In the genomic region with DNA sequence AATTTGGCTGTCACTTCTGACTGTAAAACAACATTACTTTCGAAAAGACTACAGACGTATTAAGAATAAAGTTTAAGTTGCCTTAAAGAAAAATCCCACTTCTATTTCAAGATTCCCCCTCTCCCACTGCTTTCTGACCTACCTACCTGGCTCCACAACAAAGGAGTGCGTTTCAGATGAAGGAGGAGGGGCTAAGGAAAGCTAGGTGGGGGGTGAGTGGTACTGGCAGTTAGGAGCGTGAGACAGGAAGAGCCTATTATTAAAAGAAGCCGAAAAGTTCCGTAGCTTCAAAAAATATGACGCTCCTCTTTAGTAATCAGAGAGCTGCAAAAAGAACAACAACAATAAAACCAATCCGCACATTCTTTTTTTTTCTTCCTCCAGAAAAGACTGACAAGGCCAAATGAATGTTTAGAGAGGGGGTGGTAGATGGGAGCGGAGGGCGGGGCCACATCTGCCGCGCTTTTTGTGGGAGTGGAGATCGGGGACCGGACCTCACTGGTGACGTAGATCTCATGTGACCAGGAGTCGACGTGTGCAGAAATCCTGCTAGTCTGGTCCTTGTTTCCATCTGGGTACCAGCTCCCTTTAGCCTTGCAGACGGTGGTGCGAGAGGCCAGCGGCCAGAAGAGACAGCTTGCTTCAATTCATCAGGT, we compare ENCODE assay signal across 8 mouse cellular contexts. TPM values are rescaled to one million over a fixed set of nuclear protein-coding genes. Genes with fewer than 3 reads are reported as not detected.
DNase-seq lines count a peak whose midpoint lies in the region; ATAC-seq and TF ChIP-seq lines count a peak whose summit lies in the region.

A gene (plus strand): TSS at position 506 of the 656 bp plus-strand sequence.

- ATAC-seq in cerebellum, adult (ENCODE audit: insufficient number of reproducible peaks, low FRiP score, low TSS enrichment), result peak; percentile 98
- peak; percentile 95 for ATAC-seq in forebrain, embryonic 14.5 days
- ATAC-seq in neural tube, embryonic 15.5 days (ENCODE audit: low FRiP score), result peak; percentile 96

- H3K4me2 ChIP-seq in forebrain, embryonic 14.5 days (ENCODE audit: low read length), result peak within 1 kb of the TSS; percentile 47
- peak within 1 kb of the TSS; percentile 52 for H3K4me2 ChIP-seq in neural tube, embryonic 15.5 days

- H3K9me3 ChIP-seq in E14TG2a.4 (ENCODE audit: low read length), result no peaks in the 10 kb centered on the region
- no peaks in the 10 kb centered on the region for H3K9me3 ChIP-seq in forebrain, embryonic 14.5 days (replicated peaks; ENCODE audit: control insufficient read depth, low read length)
- H3K9me3 ChIP-seq in neural tube, embryonic 15.5 days (replicated peaks), result no peaks in the 10 kb centered on the region

- H3K36me3 ChIP-seq in E14TG2a.4 (ENCODE audit: insufficient read depth, low read length), result peaks cover 18% of the 10 kb centered on the region
- H3K36me3 ChIP-seq in forebrain, embryonic 14.5 days (ENCODE audit: control insufficient read depth, insufficient read depth, low read length), result peaks cover 11% of the 10 kb centered on the region; the same call in 1 of the 2 replicates
- no peaks in the 10 kb centered on the region for H3K36me3 ChIP-seq in neural tube, embryonic 15.5 days

- H3K4me1 ChIP-seq in E14TG2a.4 (replicated peaks; ENCODE audit: low read depth, low read length), result no peaks in the 10 kb centered on the region
- no peaks in the 10 kb centered on the region for H3K4me1 ChIP-seq in forebrain, embryonic 14.5 days (ENCODE audit: control insufficient read depth, insufficient read depth, low read length)
- H3K4me1 ChIP-seq in neural tube, embryonic 15.5 days, result no peaks in the 10 kb centered on the region; the same call in 1 of the 2 replicates

- intact Hi-C loops in heart, postnatal 14 days (cut with DNase I), result no loop called here

- 28% methylated on average over 20 of the region's 20 CpGs for WGBS in forebrain, embryonic 14.5 days
- WGBS in neural tube, embryonic 15.5 days, result 25% methylated on average over 20 of the region's 20 CpGs

- TF ChIP-seq CTCF in E14TG2a.4 (conservative IDR thresholded peaks at IDR 0.05; ENCODE audit: low read length), result no peak

- H3K27ac ChIP-seq in forebrain, embryonic 14.5 days (ENCODE audit: low read depth, low read length), result peak within 1 kb of the TSS; percentile 78
- H3K27ac ChIP-seq in neural tube, embryonic 15.5 days (replicated peaks), result peak within 1 kb of the TSS; percentile 84

- no peaks in the 10 kb centered on the region for H3K27me3 ChIP-seq in E14TG2a.4 (ENCODE audit: insufficient read depth, low read length)
- H3K27me3 ChIP-seq in forebrain, embryonic 14.5 days (replicated peaks; ENCODE audit: control insufficient read depth, insufficient read depth, low read length), result no peaks in the 10 kb centered on the region
- H3K27me3 ChIP-seq in neural tube, embryonic 15.5 days (replicated peaks), result no peaks in the 10 kb centered on the region

- peak; percentile 90 for DNase-seq in forebrain, embryonic 14.5 days (ENCODE audit: low spot score)
- DNase-seq in heart, postnatal 14 days, result peak; percentile 60 to 67
- DNase-seq in layer of hippocampus, adult 11-12 months (ENCODE audit: low spot score), result peak; percentile 58
- DNase-seq in lung, adult 18-20 months, result peak; percentile 79 to 85
- DNase-seq in testis, postnatal 14 days (ENCODE audit: low spot score), result peak; percentile 79

- peak within 1 kb of the TSS; percentile 73 for H3K9ac ChIP-seq in forebrain, embryonic 14.5 days (ENCODE audit: low read length)
- peak within 1 kb of the TSS; percentile 66 for H3K9ac ChIP-seq in neural tube, embryonic 15.5 days (replicated peaks)

- peak within 1 kb of the TSS; percentile 85 for H3K4me3 ChIP-seq in E14TG2a.4 (replicated peaks; ENCODE audit: low read length)
- H3K4me3 ChIP-seq in forebrain, embryonic 14.5 days (ENCODE audit: low read depth, low read length), result peak within 1 kb of the TSS; percentile 49
- H3K4me3 ChIP-seq in neural tube, embryonic 15.5 days (replicated peaks), result peak within 1 kb of the TSS; percentile 54

RNA-seq across cellular contexts. Expression of the gene that starts here (rescaled TPM):
- polyA plus RNA-seq in forebrain, embryonic 14.5 days (2014; fragmentation: Nextera tagmentation; extraction: Ambion mirVana), result 368 and 379 TPM in 2 replicates
- total RNA-seq in heart, postnatal 14 days (2021), result 10 to 100 TPM; 48.5 to 49.3 TPM
- 252 and 274 TPM in 2 replicates for polyA plus RNA-seq in neural tube, embryonic 15.5 days (2015; fragmentation: Nextera tagmentation; extraction: Ambion mirVana)

Comparison
In these comparisons a context has a peak if more than half of its experiments do, and no peak if none do; other contexts are left out.
1. Peak in every context shown above with its lines: DNase-seq, ATAC-seq, H3K4me3 ChIP-seq and H3K27ac ChIP-seq.